Mouse (Mus musculus): ENCODE data around the gene Foxj1. TPM values are rescaled to one million over a fixed set of nuclear protein-coding genes. Genes with fewer than 3 reads are reported as not detected.

Foxj1 gene
- polyA plus RNA-seq, 1 experiment from 2014 or later, result 0.07 TPM

- no peaks in the 10 kb centered on the region for H3K27me3 ChIP-seq (ENCODE audit: insufficient read depth, low read length)
- H3K4me2 ChIP-seq (ENCODE audit: low read depth, low read length), result no peak overlapping the region
- DNase-seq, result peak; percentile 7
- no peaks in the 10 kb centered on the region for H3K36me3 ChIP-seq (replicated peaks; ENCODE audit: insufficient read depth, low read length)
- no peak for TF ChIP-seq CTCF (IDR thresholded peaks at IDR 0.05; ENCODE audit: low read depth)
- no peak for TF ChIP-seq EP300 (IDR thresholded peaks at IDR 0.05; ENCODE audit: low read depth)
- peaks cover 11% of the 10 kb centered on the region for H3K4me1 ChIP-seq (ENCODE audit: insufficient read depth)
- 0 out of 2 replicates have a peak overlapping the region, but pooled peaks have one; percentile 18 for H3K27ac ChIP-seq (ENCODE audit: low read depth)
- H3K9ac ChIP-seq (replicated peaks), result no peak overlapping the region
- no peaks in the 10 kb centered on the region for H3K9me3 ChIP-seq (ENCODE audit: low read length)
- H3K4me3 ChIP-seq (ENCODE audit: low read depth, low read length), result no peak overlapping the region
- no peak for ATAC-seq
- 62% methylated on average over 4 of the region's 4 CpGs for WGBS (ENCODE audit: insufficient replicate concordance)
These were observed 36.8 kb upstream of the Foxj1 start for GRCm38 (mm10) chr11:116371894-116372450.

GRCm38 (mm10) chr11:116369633-116370032 is 34.4 kb upstream of the Foxj1 start:
- H3K4me3 ChIP-seq (ENCODE audit: low read depth, low read length), result no peak overlapping the region
- H3K27ac ChIP-seq (ENCODE audit: low read depth), result no peak overlapping the region
- no peaks in the 10 kb centered on the region for H3K9me3 ChIP-seq (ENCODE audit: low read length)
- TF ChIP-seq CTCF (IDR thresholded peaks at IDR 0.05; ENCODE audit: low read depth) (no peak), EP300 (IDR thresholded peaks at IDR 0.05; ENCODE audit: low read depth) (no peak)
- no peaks in the 10 kb centered on the region for H3K27me3 ChIP-seq (ENCODE audit: insufficient read depth, low read length)
- H3K4me1 ChIP-seq (ENCODE audit: insufficient read depth), result peaks cover 15% of the 10 kb centered on the region
- no peaks in the 10 kb centered on the region for H3K36me3 ChIP-seq (replicated peaks; ENCODE audit: insufficient read depth, low read length)
- ATAC-seq (peak; percentile 53), DNase-seq (peak; percentile 15)
- WGBS (ENCODE audit: insufficient replicate concordance), result 13% methylated on average over 5 of the region's 5 CpGs
- H3K9ac ChIP-seq (replicated peaks), result no peak overlapping the region
- no peak overlapping the region for H3K4me2 ChIP-seq (ENCODE audit: low read depth, low read length)

GRCm38 (mm10) chr11:116369051-116369450 is 33.9 kb upstream of the Foxj1 start:
- no peak overlapping the region for H3K4me3 ChIP-seq (ENCODE audit: low read depth, low read length)
- H3K27ac ChIP-seq (ENCODE audit: low read depth), result 0 out of 2 replicates have a peak overlapping the region, but pooled peaks have one; percentile 7
- TF ChIP-seq CTCF (IDR thresholded peaks at IDR 0.05; ENCODE audit: low read depth) (no peak), EP300 (IDR thresholded peaks at IDR 0.05; ENCODE audit: low read depth) (no peak)
- 0 out of 2 replicates have a peak overlapping the region, but pooled peaks have one; percentile 4 for H3K4me2 ChIP-seq (ENCODE audit: low read depth, low read length)
- ATAC-seq (no peak), DNase-seq (peak; percentile 12)
- H3K4me1 ChIP-seq (ENCODE audit: insufficient read depth), result peaks cover 15% of the 10 kb centered on the region
- WGBS (ENCODE audit: insufficient replicate concordance), result 76% methylated on average over 14 of the region's 14 CpGs
- H3K36me3 ChIP-seq (replicated peaks; ENCODE audit: insufficient read depth, low read length), result no peaks in the 10 kb centered on the region
- no peak overlapping the region for H3K9ac ChIP-seq (replicated peaks)
- H3K9me3 ChIP-seq (ENCODE audit: low read length), result no peaks in the 10 kb centered on the region
- no peaks in the 10 kb centered on the region for H3K27me3 ChIP-seq (ENCODE audit: insufficient read depth, low read length)

GRCm38 (mm10) chr11:116368116-116368515 is 32.9 kb upstream of the Foxj1 start:
- Histone ChIP-seq H3K27ac (ENCODE audit: low read depth) (no peak overlapping the region), H3K36me3 (replicated peaks; ENCODE audit: insufficient read depth, low read length) (no peaks in the 10 kb centered on the region), H3K4me3 (ENCODE audit: low read depth, low read length) (no peak overlapping the region), H3K9ac (replicated peaks) (no peak overlapping the region), H3K9me3 (ENCODE audit: low read length) (no peaks in the 10 kb centered on the region), H3K27me3 (ENCODE audit: insufficient read depth, low read length) (no peaks in the 10 kb centered on the region), H3K4me2 (ENCODE audit: low read depth, low read length) (no peak overlapping the region), H3K4me1 (ENCODE audit: insufficient read depth) (peaks cover 15% of the 10 kb centered on the region)
- ATAC-seq, result peak; percentile 66
- 33% methylated on average over 9 of the region's 9 CpGs for WGBS (ENCODE audit: insufficient replicate concordance)
- peak; percentile 93 for TF ChIP-seq CTCF (IDR thresholded peaks at IDR 0.05; ENCODE audit: low read depth)
- TF ChIP-seq EP300 (IDR thresholded peaks at IDR 0.05; ENCODE audit: low read depth), result no peak
- peak; percentile 89 for DNase-seq

- Histone ChIP-seq H3K36me3 (replicated peaks; ENCODE audit: insufficient read depth, low read length) (no peaks in the 10 kb centered on the region), H3K9me3 (ENCODE audit: low read length) (no peaks in the 10 kb centered on the region), H3K27me3 (ENCODE audit: insufficient read depth, low read length) (no peaks in the 10 kb centered on the region), H3K27ac (ENCODE audit: low read depth) (no peak overlapping the region), H3K9ac (replicated peaks) (no peak overlapping the region), H3K4me3 (ENCODE audit: low read depth, low read length) (no peak overlapping the region), H3K4me2 (ENCODE audit: low read depth, low read length) (no peak overlapping the region), H3K4me1 (ENCODE audit: insufficient read depth) (peaks cover 17% of the 10 kb centered on the region)
- no peak for ATAC-seq
- WGBS (ENCODE audit: insufficient replicate concordance), result 73% methylated on average over 1 of the region's 1 CpGs
- no peak for DNase-seq
- TF ChIP-seq EP300 (IDR thresholded peaks at IDR 0.05; ENCODE audit: low read depth) (no peak), CTCF (IDR thresholded peaks at IDR 0.05; ENCODE audit: low read depth) (no peak)
These were observed 31.4 kb upstream of the Foxj1 start for GRCm38 (mm10) chr11:116366647-116367046.

- DNase-seq (no peak), ATAC-seq (no peak)
- H3K4me1 ChIP-seq (ENCODE audit: insufficient read depth), result peaks cover 17% of the 10 kb centered on the region
- H3K4me3 ChIP-seq (ENCODE audit: low read depth, low read length), result no peak overlapping the region
- no peak overlapping the region for H3K9ac ChIP-seq (replicated peaks)
- no peaks in the 10 kb centered on the region for H3K27me3 ChIP-seq (ENCODE audit: insufficient read depth, low read length)
- no peaks in the 10 kb centered on the region for H3K36me3 ChIP-seq (replicated peaks; ENCODE audit: insufficient read depth, low read length)
- no peak overlapping the region for H3K27ac ChIP-seq (ENCODE audit: low read depth)
- H3K9me3 ChIP-seq (ENCODE audit: low read length), result no peaks in the 10 kb centered on the region
- 62% methylated on average over 2 of the region's 2 CpGs for WGBS (ENCODE audit: insufficient replicate concordance)
- no peak for TF ChIP-seq CTCF (IDR thresholded peaks at IDR 0.05; ENCODE audit: low read depth)
- no peak for TF ChIP-seq EP300 (IDR thresholded peaks at IDR 0.05; ENCODE audit: low read depth)
- no peak overlapping the region for H3K4me2 ChIP-seq (ENCODE audit: low read depth, low read length)
These were observed 30.9 kb upstream of the Foxj1 start for GRCm38 (mm10) chr11:116366124-116366523.
